Mouse (Mus musculus): Measurements from ENCODE around the gene Gm9903. TPM values are rescaled to one million over a fixed set of nuclear protein-coding genes. Genes with fewer than 3 reads are reported as not detected.

Gm9903 gene
- polyA plus RNA-seq, 1 experiment from 2014 or later: 0.22 TPM

DNA sequence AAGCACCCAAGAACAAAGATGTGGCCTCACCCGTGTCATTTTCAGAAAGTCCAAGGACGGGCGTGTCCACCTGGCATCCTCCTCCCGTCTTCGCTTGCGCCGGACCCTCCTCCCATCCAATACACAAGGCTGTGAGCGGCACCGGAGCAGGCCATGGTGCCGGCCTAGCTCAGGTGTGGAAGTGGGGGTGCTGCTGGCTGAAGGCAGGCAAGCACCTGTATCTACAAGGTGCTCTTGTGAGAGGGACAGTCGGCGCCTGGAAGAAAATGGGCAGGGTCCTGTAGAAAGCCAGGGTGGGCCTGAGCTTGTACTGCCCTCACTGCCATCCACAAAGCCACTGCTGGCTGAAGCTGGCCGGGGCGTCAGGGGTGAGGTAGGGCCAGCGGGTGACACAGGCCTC is 22.3 kb upstream of the Gm9903 start:
- Histone ChIP-seq H3K27me3 (replicated peaks; ENCODE audit: control insufficient read depth, insufficient read depth, low read length) (no peaks in the 10 kb centered on the region), H3K36me3 (ENCODE audit: control insufficient read depth, insufficient read depth, low read length) (peaks cover 20% of the 10 kb centered on the region)

DNA sequence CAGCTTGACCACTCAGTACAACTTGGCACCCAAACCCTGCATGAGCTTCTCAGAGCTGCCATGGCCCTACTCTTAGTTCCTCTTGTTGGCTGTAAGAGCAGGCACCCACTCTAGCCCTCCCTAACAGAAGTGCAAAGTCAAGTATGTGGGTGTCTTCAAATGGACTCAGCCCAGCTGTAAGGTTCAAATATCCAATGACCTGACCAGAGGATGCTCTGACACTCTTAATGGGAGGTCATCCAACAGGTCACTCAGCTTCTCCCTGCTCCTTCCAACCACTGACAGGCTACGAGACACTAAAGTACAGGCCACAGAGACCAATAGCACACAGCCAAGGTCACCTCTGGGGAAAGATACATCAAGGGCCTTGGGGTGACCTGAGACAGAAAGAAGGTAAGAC is 20.5 kb upstream of the Gm9903 start:
- H3K4me2 ChIP-seq: no peak overlapping the region
- H3K9me3 ChIP-seq (ENCODE audit: control insufficient read depth, low read length): no peaks in the 10 kb centered on the region
- no peaks in the 10 kb centered on the region for H3K4me1 ChIP-seq (replicated peaks; ENCODE audit: control insufficient read depth, insufficient read depth, low read length)
- H3K36me3 ChIP-seq (ENCODE audit: control insufficient read depth, insufficient read depth, low read length): peaks cover 20% of the 10 kb centered on the region
- H3K4me3 ChIP-seq (ENCODE audit: low read depth, low read length): no peak overlapping the region
- DNase-seq (ENCODE audit: low spot score) (no peak), ATAC-seq (replicated peaks; ENCODE audit: low FRiP score) (no peak)
- no peak overlapping the region for H3K27ac ChIP-seq (ENCODE audit: low read depth, low read length)
- 89% methylated on average over 1 of the region's 1 CpGs for WGBS
- no peaks in the 10 kb centered on the region for H3K27me3 ChIP-seq (replicated peaks; ENCODE audit: control insufficient read depth, insufficient read depth, low read length)
- H3K9ac ChIP-seq (ENCODE audit: low read depth, low read length): no peak overlapping the region

More for the DNA sequence above, 22.3 kb upstream of the Gm9903 start:
- ATAC-seq (replicated peaks; ENCODE audit: low FRiP score) (no peak), DNase-seq (ENCODE audit: low spot score) (no peak)
- no peaks in the 10 kb centered on the region for H3K9me3 ChIP-seq (ENCODE audit: control insufficient read depth, low read length)
- no peak overlapping the region for H3K9ac ChIP-seq (ENCODE audit: low read depth, low read length)
- H3K4me2 ChIP-seq: no peak overlapping the region
- H3K4me1 ChIP-seq (replicated peaks; ENCODE audit: control insufficient read depth, insufficient read depth, low read length): no peaks in the 10 kb centered on the region
- H3K4me3 ChIP-seq (ENCODE audit: low read depth, low read length): no peak overlapping the region
- WGBS: 94% methylated on average over 15 of the region's 15 CpGs
- H3K27ac ChIP-seq (ENCODE audit: low read depth, low read length): no peak overlapping the region

DNA sequence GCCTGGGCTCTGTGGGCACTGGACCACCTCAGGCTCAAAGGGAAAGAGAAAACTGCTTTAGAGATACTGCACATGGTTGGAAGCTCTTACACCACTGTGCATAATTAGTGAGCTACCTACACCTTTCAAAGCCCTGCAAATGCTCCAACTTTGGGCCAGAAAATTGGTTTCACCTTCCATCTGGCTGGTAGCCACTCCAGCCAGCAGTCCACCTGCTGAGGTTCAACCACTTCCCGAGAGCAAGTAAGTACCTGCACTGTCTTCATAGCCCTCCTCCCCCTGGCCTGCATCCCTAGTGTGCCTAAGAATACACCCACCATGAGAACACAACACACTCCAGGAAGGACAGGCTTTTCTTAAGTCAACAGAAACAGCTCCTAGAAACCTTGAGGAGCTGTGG is 17.9 kb upstream of the Gm9903 start:
- no peak for DNase-seq (ENCODE audit: low spot score)
- Histone ChIP-seq H3K9me3 (ENCODE audit: control insufficient read depth, low read length) (no peaks in the 10 kb centered on the region), H3K4me3 (ENCODE audit: low read depth, low read length) (no peak overlapping the region), H3K36me3 (ENCODE audit: control insufficient read depth, insufficient read depth, low read length) (peaks cover 16% of the 10 kb centered on the region), H3K9ac (ENCODE audit: low read depth, low read length) (no peak overlapping the region), H3K27ac (ENCODE audit: low read depth, low read length) (no peak overlapping the region), H3K27me3 (replicated peaks; ENCODE audit: control insufficient read depth, insufficient read depth, low read length) (no peaks in the 10 kb centered on the region), H3K4me2 (no peak overlapping the region), H3K4me1 (replicated peaks; ENCODE audit: control insufficient read depth, insufficient read depth, low read length) (no peaks in the 10 kb centered on the region)
- WGBS: 93% methylated on average over 1 of the region's 1 CpGs
- ATAC-seq (replicated peaks; ENCODE audit: low FRiP score): no peak

DNA sequence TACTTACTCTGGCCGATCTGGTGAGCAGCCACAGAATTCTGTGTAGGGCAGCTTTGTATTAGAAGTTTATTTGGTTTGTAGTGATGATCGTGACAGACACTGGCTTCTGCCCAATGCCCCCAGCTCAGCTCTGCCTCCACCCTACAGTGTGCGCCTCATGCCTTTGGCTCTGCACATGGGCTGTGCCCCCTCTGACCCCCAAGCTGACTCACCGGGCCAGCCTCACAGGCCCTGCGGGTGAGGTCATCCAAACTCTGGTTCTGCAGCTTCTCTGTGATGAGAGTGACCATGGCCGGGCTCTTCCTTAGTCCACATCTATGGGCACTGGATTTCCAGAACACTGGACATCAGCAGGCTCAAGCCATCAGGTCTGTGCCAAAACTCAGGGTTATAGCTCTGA is 15.3 kb upstream of the Gm9903 start:
- no peak overlapping the region for H3K9ac ChIP-seq (ENCODE audit: low read depth, low read length)
- H3K27ac ChIP-seq (ENCODE audit: low read depth, low read length): no peak overlapping the region
- DNase-seq (ENCODE audit: low spot score) (no peak), ATAC-seq (replicated peaks; ENCODE audit: low FRiP score) (no peak)
- 86% methylated on average over 6 of the region's 6 CpGs for WGBS
- H3K4me1 ChIP-seq (replicated peaks; ENCODE audit: control insufficient read depth, insufficient read depth, low read length): no peaks in the 10 kb centered on the region
- H3K4me3 ChIP-seq (ENCODE audit: low read depth, low read length): no peak overlapping the region
- no peak overlapping the region for H3K4me2 ChIP-seq
- no peaks in the 10 kb centered on the region for H3K9me3 ChIP-seq (ENCODE audit: control insufficient read depth, low read length)
- H3K36me3 ChIP-seq (ENCODE audit: control insufficient read depth, insufficient read depth, low read length): peaks cover 3% of the 10 kb centered on the region
- H3K27me3 ChIP-seq (replicated peaks; ENCODE audit: control insufficient read depth, insufficient read depth, low read length): no peaks in the 10 kb centered on the region

DNA sequence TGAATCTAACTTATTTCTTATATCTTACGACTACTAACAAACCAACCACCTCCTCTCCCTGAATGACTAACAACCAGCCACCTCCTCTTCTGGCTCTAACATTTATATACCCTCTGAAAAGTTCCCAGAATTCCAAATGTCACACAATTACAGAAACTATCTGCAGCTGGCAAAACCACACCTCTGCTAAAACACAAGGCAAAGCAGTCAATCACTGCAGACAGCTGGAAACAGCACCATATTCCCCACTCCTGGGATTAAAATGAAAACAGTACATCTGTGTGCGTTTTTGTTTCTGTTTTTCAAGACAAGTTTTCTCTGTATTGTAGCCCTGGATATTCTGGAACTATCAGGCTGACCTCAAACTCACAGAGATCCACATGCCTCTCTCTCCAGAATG is 7.1 kb upstream of the Gm9903 start:
- H3K9ac ChIP-seq (ENCODE audit: low read depth, low read length): no peak overlapping the region
- ATAC-seq (replicated peaks; ENCODE audit: low FRiP score): no peak
- WGBS: 93% methylated on average over 2 of the region's 2 CpGs

DNA sequence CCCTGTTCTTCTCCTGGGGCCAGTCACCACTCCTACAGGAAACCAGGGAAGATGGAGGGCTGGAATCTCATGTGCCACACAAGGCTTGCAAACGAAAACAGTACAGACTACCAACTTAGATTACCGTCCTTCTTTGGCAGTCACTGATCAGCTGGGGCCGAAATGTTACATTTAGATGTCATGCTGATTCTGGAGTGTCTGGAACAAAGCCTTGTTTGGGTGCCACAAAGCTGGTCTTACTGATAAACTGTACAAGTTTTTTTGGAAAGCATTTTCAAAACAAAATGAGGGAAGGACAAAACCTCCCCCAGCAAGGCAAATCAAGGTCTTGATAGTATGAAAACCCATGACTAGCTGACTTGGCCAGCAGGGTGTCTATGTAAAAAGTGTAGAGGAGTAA is 6.0 kb upstream of the Gm9903 start:
- whole genome bisulfite sequencing: 80% methylated on average over 3 of the region's 3 CpGs
- Histone ChIP-seq H3K4me2 (no peak overlapping the region), H3K4me1 (replicated peaks; ENCODE audit: control insufficient read depth, insufficient read depth, low read length) (peaks cover 7% of the 10 kb centered on the region), H3K27me3 (replicated peaks; ENCODE audit: control insufficient read depth, insufficient read depth, low read length) (no peaks in the 10 kb centered on the region), H3K36me3 (ENCODE audit: control insufficient read depth, insufficient read depth, low read length) (peaks cover 2% of the 10 kb centered on the region; the same call in 1 of the 2 replicates), H3K9ac (ENCODE audit: low read depth, low read length) (no peak overlapping the region), H3K9me3 (ENCODE audit: control insufficient read depth, low read length) (no peaks in the 10 kb centered on the region), H3K27ac (ENCODE audit: low read depth, low read length) (no peak overlapping the region), H3K4me3 (ENCODE audit: low read depth, low read length) (no peak overlapping the region)
- DNase-seq (ENCODE audit: low spot score): no peak
- no peak for ATAC-seq (replicated peaks; ENCODE audit: low FRiP score)

More for the DNA sequence above, 7.1 kb upstream of the Gm9903 start:
- Histone ChIP-seq H3K9me3 (ENCODE audit: control insufficient read depth, low read length) (no peaks in the 10 kb centered on the region), H3K4me1 (replicated peaks; ENCODE audit: control insufficient read depth, insufficient read depth, low read length) (peaks cover under 1% of the 10 kb centered on the region), H3K4me3 (ENCODE audit: low read depth, low read length) (no peak overlapping the region), H3K4me2 (no peak overlapping the region), H3K27me3 (replicated peaks; ENCODE audit: control insufficient read depth, insufficient read depth, low read length) (no peaks in the 10 kb centered on the region), H3K36me3 (ENCODE audit: control insufficient read depth, insufficient read depth, low read length) (peaks cover 2% of the 10 kb centered on the region; the same call in 1 of the 2 replicates), H3K27ac (ENCODE audit: low read depth, low read length) (no peak overlapping the region)
- DNase-seq (ENCODE audit: low spot score): no peak

DNA sequence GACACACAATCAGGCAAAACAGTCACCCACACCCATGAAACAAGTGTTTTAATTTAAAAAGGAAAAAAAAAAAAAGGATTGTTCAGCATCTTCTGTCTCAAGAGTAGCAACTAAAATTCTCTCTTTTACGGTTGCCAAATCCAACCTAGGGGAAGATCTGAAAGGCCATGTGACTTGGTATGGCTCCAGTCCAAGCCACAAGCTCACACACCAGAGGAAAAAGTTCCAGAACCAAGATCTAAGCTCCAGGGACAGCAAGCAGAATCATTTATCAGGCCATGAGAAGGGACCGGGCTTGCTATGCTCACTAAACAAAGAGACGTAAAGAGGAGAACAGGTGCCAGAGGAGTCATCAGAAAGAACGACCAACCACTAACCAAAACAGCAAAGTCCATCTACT is 1.8 kb upstream of the Gm9903 start:
- Histone ChIP-seq H3K9ac (ENCODE audit: low read depth, low read length) (peak overlapping the region; percentile 50; the same call in 1 of the 2 replicates), H3K27me3 (replicated peaks; ENCODE audit: control insufficient read depth, insufficient read depth, low read length) (no peaks in the 10 kb centered on the region), H3K4me3 (ENCODE audit: low read depth, low read length) (peak overlapping the region; percentile 92), H3K4me2 (peak overlapping the region; percentile 85), H3K9me3 (ENCODE audit: control insufficient read depth, low read length) (no peaks in the 10 kb centered on the region), H3K4me1 (replicated peaks; ENCODE audit: control insufficient read depth, insufficient read depth, low read length) (peaks cover 18% of the 10 kb centered on the region), H3K36me3 (ENCODE audit: control insufficient read depth, insufficient read depth, low read length) (0 out of 2 replicates have a peak, but pooled peaks cover 2% of the 10 kb centered on the region), H3K27ac (ENCODE audit: low read depth, low read length) (no peak overlapping the region)
- ATAC-seq (replicated peaks; ENCODE audit: low FRiP score) (no peak), DNase-seq (ENCODE audit: low spot score) (no peak)
- 49% methylated on average over 4 of the region's 4 CpGs for WGBS

DNA sequence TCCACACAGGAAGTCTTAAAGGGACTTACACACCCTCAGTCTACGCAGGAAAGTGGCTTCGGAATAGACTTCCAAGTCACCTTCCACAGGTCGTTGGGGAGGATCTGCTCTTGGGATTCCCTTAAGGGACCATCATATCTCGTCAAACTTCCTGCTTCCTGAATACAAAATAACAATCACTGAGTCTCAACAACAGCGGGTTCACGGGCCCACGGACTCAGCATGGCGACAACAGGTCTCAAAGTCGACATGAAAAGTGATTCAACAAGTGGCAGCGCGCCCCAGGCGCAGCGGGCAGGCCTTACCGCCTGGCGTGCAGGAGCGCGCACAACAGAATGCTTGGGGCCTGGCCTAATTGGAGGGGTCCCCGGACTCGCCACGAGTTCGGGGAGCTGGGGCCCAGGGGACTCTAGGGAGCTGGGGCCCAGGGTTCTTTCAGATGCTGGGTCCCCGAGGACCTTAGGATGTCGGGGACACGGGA is 865 bp upstream of the Gm9903 start:
- DNase-seq (ENCODE audit: low spot score) (no peak), ATAC-seq (replicated peaks; ENCODE audit: low FRiP score) (peak; percentile 39; the same call in 1 of the 2 replicates)
- H3K4me2 ChIP-seq: peak overlapping the region; percentile 85

DNA sequence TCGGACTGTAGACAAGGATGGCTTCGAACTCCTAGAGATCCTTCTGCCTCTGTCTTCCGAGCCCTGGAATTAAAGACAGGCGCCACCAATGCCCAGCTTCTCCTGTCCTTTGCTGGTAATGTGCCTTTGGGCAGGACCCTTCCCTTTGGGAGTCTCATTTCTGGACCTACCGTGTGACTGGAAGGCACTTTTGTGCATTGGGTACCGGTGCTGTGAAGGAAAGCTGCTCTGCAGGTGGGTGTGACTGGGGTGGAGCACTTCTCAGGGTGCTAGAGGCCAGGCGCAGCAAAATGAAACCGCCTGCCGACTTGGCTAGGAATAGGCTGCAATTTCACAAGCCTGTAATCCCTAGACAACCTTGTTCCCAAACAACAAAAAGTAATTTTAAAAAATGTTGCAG is 336 bp downstream of the Gm9903 start:
- Histone ChIP-seq H3K27me3 (replicated peaks; ENCODE audit: control insufficient read depth, insufficient read depth, low read length) (no peaks in the 10 kb centered on the region), H3K4me3 (ENCODE audit: low read depth, low read length) (peak overlapping the region; percentile 92), H3K27ac (ENCODE audit: low read depth, low read length) (peak overlapping the region; percentile 44), H3K4me2 (peak overlapping the region; percentile 85), H3K4me1 (replicated peaks; ENCODE audit: control insufficient read depth, insufficient read depth, low read length) (peaks cover 18% of the 10 kb centered on the region), H3K9me3 (ENCODE audit: control insufficient read depth, low read length) (no peaks in the 10 kb centered on the region), H3K36me3 (ENCODE audit: control insufficient read depth, insufficient read depth, low read length) (0 out of 2 replicates have a peak, but pooled peaks cover 2% of the 10 kb centered on the region), H3K9ac (ENCODE audit: low read depth, low read length) (peak overlapping the region; percentile 61)
- ATAC-seq (replicated peaks; ENCODE audit: low FRiP score) (peak; percentile 72), DNase-seq (ENCODE audit: low spot score) (no peak)
- WGBS: 5% methylated on average over 9 of the region's 9 CpGs

More for the DNA sequence above, 865 bp upstream of the Gm9903 start:
- H3K9me3 ChIP-seq (ENCODE audit: control insufficient read depth, low read length): no peaks in the 10 kb centered on the region
- H3K27me3 ChIP-seq (replicated peaks; ENCODE audit: control insufficient read depth, insufficient read depth, low read length): no peaks in the 10 kb centered on the region
- peaks cover 18% of the 10 kb centered on the region for H3K4me1 ChIP-seq (replicated peaks; ENCODE audit: control insufficient read depth, insufficient read depth, low read length)
- 0 out of 2 replicates have a peak, but pooled peaks cover 2% of the 10 kb centered on the region for H3K36me3 ChIP-seq (ENCODE audit: control insufficient read depth, insufficient read depth, low read length)
- H3K9ac ChIP-seq (ENCODE audit: low read depth, low read length): peak overlapping the region; percentile 91
- WGBS: under 1% methylated on average over 24 of the region's 24 CpGs
- H3K27ac ChIP-seq (ENCODE audit: low read depth, low read length): peak overlapping the region; percentile 93
- H3K4me3 ChIP-seq (ENCODE audit: low read depth, low read length): peak overlapping the region; percentile 92
